Comparison of ENCODE assay signal across 22 mouse cellular contexts in genomic region chr10:43849478-43849877, GRCm38 (mm10).
"Had no signal": no experiment of that assay in that cellular context is flagged by ENCODE, and none has a peak within 500 bp of the region (broad histone marks: within the 10 kb centered on the region; RNA-seq: fewer than 3 reads in every experiment).

No protein-coding gene starts in this region.

- H3K27me3 ChIP-seq: kidney, embryonic 15.5 days; limb, embryonic 12.5 days; limb, embryonic 15.5 days; midbrain, embryonic 12.5 days; midbrain, embryonic 15.5 days; neural tube, embryonic 12.5 days; neural tube, embryonic 15.5 days; stomach, embryonic 15.5 days had no signal

- H3K27ac ChIP-seq: kidney, embryonic 15.5 days; limb, embryonic 12.5 days; limb, embryonic 15.5 days; liver, embryonic 14.5 days; midbrain, embryonic 12.5 days; midbrain, embryonic 15.5 days; neural tube, embryonic 12.5 days; neural tube, embryonic 15.5 days; stomach, embryonic 15.5 days had no signal

- H3K36me3 ChIP-seq: kidney, embryonic 15.5 days; limb, embryonic 12.5 days; limb, embryonic 15.5 days; midbrain, embryonic 12.5 days; midbrain, embryonic 15.5 days; neural tube, embryonic 12.5 days; neural tube, embryonic 15.5 days; stomach, embryonic 15.5 days had no signal

- ATAC-seq: liver, postnatal 0 days; lung, postnatal 0 days; midbrain, embryonic 15.5 days had no signal

- DNase-seq: kidney, adult 11 months; kidney, adult 8-10 months; kidney, postnatal 10 days; kidney, postnatal 36 days; left cerebral cortex, postnatal 4 days; liver, postnatal 0 days; lung, embryonic 14.5 days; retina, postnatal 1 day; right cerebral cortex, postnatal 25 days; spleen, adult 18-20 months; thymus, adult 18-20 months; thymus, postnatal 36 days had no signal

- H3K9me3 ChIP-seq: limb, embryonic 15.5 days; midbrain, embryonic 12.5 days; midbrain, embryonic 15.5 days; neural tube, embryonic 15.5 days; stomach, embryonic 15.5 days had no signal

- H3K4me1 ChIP-seq: kidney, embryonic 15.5 days; limb, embryonic 12.5 days; limb, embryonic 15.5 days; midbrain, embryonic 12.5 days; midbrain, embryonic 15.5 days; neural tube, embryonic 12.5 days; neural tube, embryonic 15.5 days; stomach, embryonic 15.5 days had no signal

- H3K4me3 ChIP-seq: kidney, embryonic 15.5 days; limb, embryonic 12.5 days; limb, embryonic 15.5 days; midbrain, embryonic 12.5 days; midbrain, embryonic 15.5 days; neural tube, embryonic 12.5 days; neural tube, embryonic 15.5 days; stomach, embryonic 15.5 days had no signal
